Mouse (Mus musculus): Measurements from ENCODE around the gene Jhy. TPM values are rescaled to one million over a fixed set of nuclear protein-coding genes. Genes with fewer than 3 reads are reported as not detected.

The Jhy gene
- polyA plus RNA-seq, 1 experiment from 2014 or later, result 0.62 TPM

- TF ChIP-seq EP300 (IDR thresholded peaks at IDR 0.05), result no peak
- TF ChIP-seq CTCF (IDR thresholded peaks at IDR 0.05), result no peak
- Histone ChIP-seq H3K9ac (replicated peaks; ENCODE audit: low read depth) (no peak overlapping the region), H3K9me3 (ENCODE audit: low read length) (no peaks in the 10 kb centered on the region), H3K36me3 (ENCODE audit: insufficient read depth, low read length) (no peaks in the 10 kb centered on the region), H3K4me3 (ENCODE audit: low read depth, low read length) (no peak overlapping the region), H3K4me1 (ENCODE audit: insufficient read depth, low read depth, low read length) (no peaks in the 10 kb centered on the region), H3K4me2 (replicated peaks; ENCODE audit: low read depth, low read length) (no peak overlapping the region), H3K27me3 (replicated peaks; ENCODE audit: insufficient read depth, low read length) (no peaks in the 10 kb centered on the region), H3K27ac (ENCODE audit: low read length) (no peak overlapping the region)
- ATAC-seq (no peak), DNase-seq (ENCODE audit: low spot score) (no peak)
- WGBS, result 69% methylated on average over 11 of the region's 11 CpGs
These were observed 10.3 kb upstream of the Jhy start for GRCm38 (mm10) chr9:40974042-40974801.

DNA sequence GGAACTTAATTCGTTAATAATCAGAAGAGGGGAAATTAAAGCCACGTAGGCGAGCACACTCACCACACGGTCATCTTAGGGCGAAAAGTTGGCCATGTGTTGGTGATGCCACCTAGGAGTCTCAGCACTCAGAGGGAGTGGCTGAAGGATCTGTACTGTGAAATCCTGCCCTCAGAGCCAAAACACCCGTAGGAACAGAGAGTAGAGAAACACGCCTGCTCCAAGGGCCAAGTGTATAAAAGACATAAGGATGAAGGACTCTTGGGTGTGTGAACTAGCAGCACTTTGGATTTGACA lies 448 bp upstream of the Jhy start:
- no peaks in the 10 kb centered on the region for H3K9me3 ChIP-seq (ENCODE audit: low read length)
- H3K27me3 ChIP-seq (replicated peaks; ENCODE audit: insufficient read depth, low read length), result peaks cover 13% of the 10 kb centered on the region
- no peak for TF ChIP-seq EP300 (IDR thresholded peaks at IDR 0.05)
- no peak for TF ChIP-seq CTCF (IDR thresholded peaks at IDR 0.05)
- no peak overlapping the region for H3K27ac ChIP-seq (ENCODE audit: low read length)
- H3K4me1 ChIP-seq (ENCODE audit: insufficient read depth, low read depth, low read length), result no peaks in the 10 kb centered on the region
- WGBS, result 25% methylated on average over 7 of the region's 7 CpGs
- no peak overlapping the region for H3K9ac ChIP-seq (replicated peaks; ENCODE audit: low read depth)
- no peaks in the 10 kb centered on the region for H3K36me3 ChIP-seq (ENCODE audit: insufficient read depth, low read length)
- no peak for DNase-seq (ENCODE audit: low spot score)
- no peak for ATAC-seq
- peak overlapping the region; percentile 45 for H3K4me2 ChIP-seq (replicated peaks; ENCODE audit: low read depth, low read length)
- no peak overlapping the region for H3K4me3 ChIP-seq (ENCODE audit: low read depth, low read length)

DNA sequence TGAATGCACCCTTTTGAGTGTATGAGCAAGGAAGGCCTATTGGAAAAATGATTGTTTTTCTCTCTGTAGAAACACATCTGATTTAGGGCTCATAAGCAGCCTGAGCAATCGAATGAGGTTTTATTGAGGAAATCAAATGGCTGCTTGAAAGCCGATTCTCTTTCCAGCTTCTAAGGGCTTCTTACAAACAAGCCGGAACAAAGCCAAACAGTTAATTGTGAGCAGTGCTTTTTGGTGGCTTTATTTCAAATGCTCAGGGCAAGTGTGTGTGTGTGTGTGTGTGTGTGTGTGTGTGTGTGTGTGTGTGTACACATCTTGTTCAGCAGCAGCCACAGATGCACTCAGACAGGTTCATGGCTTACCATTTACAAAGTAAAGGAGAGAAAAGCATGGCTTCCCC lies 2.5 kb downstream of the Jhy start:
- Histone ChIP-seq H3K9ac (replicated peaks; ENCODE audit: low read depth) (no peak overlapping the region), H3K9me3 (ENCODE audit: low read length) (no peaks in the 10 kb centered on the region), H3K4me1 (ENCODE audit: insufficient read depth, low read depth, low read length) (no peaks in the 10 kb centered on the region), H3K4me2 (replicated peaks; ENCODE audit: low read depth, low read length) (no peak overlapping the region), H3K4me3 (ENCODE audit: low read depth, low read length) (no peak overlapping the region), H3K36me3 (ENCODE audit: insufficient read depth, low read length) (no peaks in the 10 kb centered on the region), H3K27me3 (replicated peaks; ENCODE audit: insufficient read depth, low read length) (peaks cover 13% of the 10 kb centered on the region), H3K27ac (ENCODE audit: low read length) (no peak overlapping the region)
- DNase-seq (ENCODE audit: low spot score) (no peak), ATAC-seq (no peak)
- WGBS, result 79% methylated on average over 3 of the region's 3 CpGs
- TF ChIP-seq EP300 (IDR thresholded peaks at IDR 0.05), result no peak

- Histone ChIP-seq H3K4me2 (replicated peaks; ENCODE audit: low read depth, low read length) (no peak overlapping the region), H3K27me3 (replicated peaks; ENCODE audit: insufficient read depth, low read length) (no peaks in the 10 kb centered on the region), H3K4me1 (ENCODE audit: insufficient read depth, low read depth, low read length) (no peaks in the 10 kb centered on the region), H3K4me3 (ENCODE audit: low read depth, low read length) (no peak overlapping the region), H3K36me3 (ENCODE audit: insufficient read depth, low read length) (no peaks in the 10 kb centered on the region), H3K27ac (ENCODE audit: low read length) (no peak overlapping the region), H3K9me3 (ENCODE audit: low read length) (no peaks in the 10 kb centered on the region), H3K9ac (replicated peaks; ENCODE audit: low read depth) (no peak overlapping the region)
- TF ChIP-seq CTCF (IDR thresholded peaks at IDR 0.05), result no peak
- ATAC-seq (no peak), DNase-seq (ENCODE audit: low spot score) (no peak)
- 52% methylated on average over 18 of the region's 18 CpGs for WGBS
These were observed 14.8 kb downstream of the Jhy start for GRCm38 (mm10) chr9:40949039-40949615.

DNA sequence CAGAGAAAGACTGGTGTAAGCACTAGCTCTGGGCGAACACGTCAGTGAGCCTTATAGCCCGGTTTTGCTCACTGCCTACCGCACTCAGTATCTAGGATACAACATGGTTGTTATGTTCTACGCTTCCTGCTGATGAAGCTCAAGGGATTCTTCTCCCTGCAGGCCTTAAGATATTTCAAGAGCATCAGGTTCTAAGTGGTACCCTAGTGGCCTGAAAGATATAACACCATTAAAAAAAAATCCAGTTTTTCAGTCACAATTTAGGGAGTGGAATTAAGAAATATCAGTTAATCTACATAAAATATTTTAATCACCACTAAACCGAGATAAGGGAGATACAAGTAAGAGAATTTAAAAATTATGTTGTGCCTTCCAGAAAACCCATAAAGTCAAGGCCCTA lies 15.4 kb downstream of the Jhy start:
- 92% methylated on average over 6 of the region's 6 CpGs for WGBS
- DNase-seq (ENCODE audit: low spot score) (no peak), ATAC-seq (no peak)
- TF ChIP-seq EP300 (IDR thresholded peaks at IDR 0.05) (no peak), CTCF (IDR thresholded peaks at IDR 0.05) (no peak)
- no peaks in the 10 kb centered on the region for H3K4me1 ChIP-seq (ENCODE audit: insufficient read depth, low read depth, low read length)
- H3K9me3 ChIP-seq (ENCODE audit: low read length), result no peaks in the 10 kb centered on the region
- H3K9ac ChIP-seq (replicated peaks; ENCODE audit: low read depth), result no peak overlapping the region
- no peaks in the 10 kb centered on the region for H3K36me3 ChIP-seq (ENCODE audit: insufficient read depth, low read length)
- no peak overlapping the region for H3K27ac ChIP-seq (ENCODE audit: low read length)
- no peak overlapping the region for H3K4me2 ChIP-seq (replicated peaks; ENCODE audit: low read depth, low read length)
- H3K4me3 ChIP-seq (ENCODE audit: low read depth, low read length), result no peak overlapping the region
- no peaks in the 10 kb centered on the region for H3K27me3 ChIP-seq (replicated peaks; ENCODE audit: insufficient read depth, low read length)

DNA sequence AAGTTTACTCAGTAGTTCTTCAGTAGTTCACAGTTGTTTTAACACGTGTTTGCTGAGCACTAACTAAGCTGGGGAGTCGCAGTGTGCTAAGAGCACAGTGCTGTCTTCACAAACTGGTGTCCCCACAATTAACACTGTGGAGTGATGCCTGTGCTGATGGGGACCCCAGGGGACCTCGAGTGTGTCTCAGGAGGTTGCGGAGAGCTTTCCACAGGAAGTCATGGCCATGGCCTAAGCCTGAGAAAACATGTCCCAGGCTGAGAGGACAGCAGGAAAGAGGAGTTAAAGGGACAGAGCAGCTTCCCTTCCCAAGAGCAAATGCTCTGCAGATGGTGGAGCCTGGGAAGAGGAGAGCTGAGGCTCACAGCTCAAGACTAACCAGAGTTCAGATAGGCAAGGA lies 16.8 kb downstream of the Jhy start:
- TF ChIP-seq EP300 (IDR thresholded peaks at IDR 0.05), result no peak
- no peak for TF ChIP-seq CTCF (IDR thresholded peaks at IDR 0.05)
- Histone ChIP-seq H3K9me3 (ENCODE audit: low read length) (no peaks in the 10 kb centered on the region), H3K36me3 (ENCODE audit: insufficient read depth, low read length) (no peaks in the 10 kb centered on the region), H3K27me3 (replicated peaks; ENCODE audit: insufficient read depth, low read length) (no peaks in the 10 kb centered on the region), H3K27ac (ENCODE audit: low read length) (no peak overlapping the region), H3K4me1 (ENCODE audit: insufficient read depth, low read depth, low read length) (no peaks in the 10 kb centered on the region), H3K4me2 (replicated peaks; ENCODE audit: low read depth, low read length) (no peak overlapping the region), H3K4me3 (ENCODE audit: low read depth, low read length) (no peak overlapping the region), H3K9ac (replicated peaks; ENCODE audit: low read depth) (no peak overlapping the region)
- DNase-seq (ENCODE audit: low spot score), result no peak
- WGBS, result 39% methylated on average over 4 of the region's 4 CpGs
- ATAC-seq, result no peak

Data from lung, postnatal 0 days (tissue).